Mouse (Mus musculus) layer of hippocampus, adult 18-20 months (tissue): ENCODE data around the gene Cfap43. TPM values are rescaled to one million over a fixed set of nuclear protein-coding genes. Genes with fewer than 3 reads are reported as not detected.

Source experiments
- DNase-seq, 2 experiments: peaks; one replicate each; pipeline ENCODE4 v3.0.0; 2022; ENCODE audit warnings: low spot score in 2 of 2
- total RNA-seq, 2 experiments: library from RNA; stranded (reverse); gene quantifications; 2 replicates each; pipeline ENCODE4 v1.2.3; 2021

Cfap43 gene
- total RNA-seq, 2 experiments from 2014 or later = 0.79 to 0.99 TPM

GRCm38 (mm10) chr19:47795009-47795728 lies 123.9 kb downstream of the Cfap43 start:
- peak; percentile 72 to 92 for DNase-seq

GRCm38 (mm10) chr19:47794331-47794730 lies 124.8 kb downstream of the Cfap43 start:
- no peak for DNase-seq

GRCm38 (mm10) chr19:47790316-47791020 lies 128.6 kb downstream of the Cfap43 start:
- DNase-seq = no peak

- DNase-seq = no peak
Measured at GRCm38 (mm10) chr19:47783898-47784297, 135.2 kb downstream of the Cfap43 start.

- DNase-seq = no peak
Measured at GRCm38 (mm10) chr19:47780972-47781371, 138.1 kb downstream of the Cfap43 start.

- DNase-seq = peak; percentile 10 to 25
Measured at GRCm38 (mm10) chr19:47780145-47780544, 138.9 kb downstream of the Cfap43 start.

GRCm38 (mm10) chr19:47777847-47778246 lies 141.2 kb downstream of the Cfap43 start:
- DNase-seq = peak in 1 of 2 experiments; percentile 17

- DNase-seq = no peak
Measured at GRCm38 (mm10) chr19:47755625-47756024, 163.5 kb downstream of the Cfap43 start.

GRCm38 (mm10) chr19:47754931-47755330 lies 164.2 kb downstream of the Cfap43 start:
- no peak for DNase-seq

- no peak for DNase-seq
Measured at GRCm38 (mm10) chr19:47753921-47754320, 165.2 kb downstream of the Cfap43 start.

- DNase-seq = no peak
Measured at GRCm38 (mm10) chr19:47752456-47752855, 166.6 kb downstream of the Cfap43 start.

- DNase-seq = no peak
Measured at GRCm38 (mm10) chr19:47750391-47750790, 168.7 kb downstream of the Cfap43 start.

GRCm38 (mm10) chr19:47748950-47749349 lies 170.1 kb downstream of the Cfap43 start:
- DNase-seq = no peak

- peak in 1 of 2 experiments; percentile 55 for DNase-seq
Measured at GRCm38 (mm10) chr19:47747072-47747471, 172.0 kb downstream of the Cfap43 start.

GRCm38 (mm10) chr19:47731931-47732330 lies 187.2 kb downstream of the Cfap43 start:
- peak in 1 of 2 experiments; percentile 47 for DNase-seq

GRCm38 (mm10) chr19:47731071-47731881 lies 187.8 kb downstream of the Cfap43 start, which contains the start of gene Sfr1:
Gene Sfr1, plus strand, starts transcription at chr19:47731682.
- DNase-seq = peak; percentile 99 to 100

GRCm38 (mm10) chr19:47730691-47731070 lies 188.4 kb downstream of the Cfap43 start:
- peak; percentile 63 to 80 for DNase-seq

GRCm38 (mm10) chr19:47725643-47726140 lies 193.4 kb downstream of the Cfap43 start:
- DNase-seq = no peak

- DNase-seq = no peak
Measured at GRCm38 (mm10) chr19:47724903-47725302, 194.2 kb downstream of the Cfap43 start.

- DNase-seq = no peak
Measured at GRCm38 (mm10) chr19:47722471-47722870, 196.6 kb downstream of the Cfap43 start.

GRCm38 (mm10) chr19:47719147-47719546 lies 199.9 kb downstream of the Cfap43 start:
- DNase-seq = no peak
